Mouse (Mus musculus): ENCODE data around the gene Pphln1. TPM values are rescaled to one million over a fixed set of nuclear protein-coding genes. Genes with fewer than 3 reads are reported as not detected.

The Pphln1 gene
- polyA plus RNA-seq, 1 experiment from 2014 or later = 48.3 TPM

DNA sequence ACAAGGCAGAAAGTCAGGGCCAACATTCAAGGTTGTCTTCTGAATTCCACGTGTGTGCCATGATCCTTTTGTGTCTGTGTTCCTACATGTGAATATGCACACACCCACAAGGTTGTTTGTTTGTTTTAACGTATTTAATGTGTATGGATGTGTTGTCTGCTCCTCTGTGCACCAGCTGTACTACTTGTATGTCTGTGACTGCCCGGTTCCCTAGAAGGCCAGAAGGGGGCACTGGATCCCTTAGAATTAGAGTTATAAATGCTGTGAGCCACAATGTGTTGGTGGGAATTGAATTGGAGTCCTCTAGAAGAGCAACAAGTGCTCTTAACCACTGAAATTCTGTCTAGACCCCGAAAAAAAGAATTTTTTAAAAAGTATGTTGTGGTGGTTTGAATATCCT lies 44.1 kb downstream of the Pphln1 start:
- WGBS = 94% methylated on average over 4 of the region's 4 CpGs
- no peak for ATAC-seq (ENCODE audit: low FRiP score)
- no peak overlapping the region for H3K9ac ChIP-seq

DNA sequence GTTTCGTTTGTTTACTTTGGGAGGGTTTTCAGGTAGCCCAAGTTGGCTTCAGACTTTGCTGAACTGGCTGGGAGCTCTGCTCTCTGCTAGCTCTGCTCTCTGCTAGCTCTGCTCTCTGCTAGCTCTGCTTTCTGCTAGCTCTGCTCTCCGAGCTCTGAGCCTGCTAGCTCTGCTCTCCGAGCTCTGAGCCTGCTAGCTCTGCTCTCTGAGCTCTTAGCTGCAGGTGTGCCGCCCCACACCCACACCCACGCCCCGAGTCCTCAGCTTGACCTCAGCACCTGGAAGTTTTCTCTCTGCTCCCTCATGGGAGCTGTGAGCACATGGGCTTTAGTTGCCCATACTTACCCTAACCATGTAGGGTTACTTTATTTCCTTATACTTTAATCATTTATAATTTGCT lies 45.5 kb downstream of the Pphln1 start:
- Histone ChIP-seq H3K36me3 (peaks cover 39% of the 10 kb centered on the region), H3K27ac (no peak overlapping the region), H3K4me2 (no peak overlapping the region), H3K9ac (no peak overlapping the region), H3K4me1 (replicated peaks) (peaks cover 6% of the 10 kb centered on the region; the same call in 1 of the 2 replicates), H3K4me3 (no peak overlapping the region), H3K9me3 (no peaks in the 10 kb centered on the region), H3K27me3 (no peaks in the 10 kb centered on the region)
- 95% methylated on average over 6 of the region's 6 CpGs for WGBS
- no peak for ATAC-seq (ENCODE audit: low FRiP score)

More for the DNA sequence above, 44.1 kb downstream of the Pphln1 start:
- no peaks in the 10 kb centered on the region; the same call in 1 of the 2 replicates for H3K4me1 ChIP-seq (replicated peaks)
- H3K36me3 ChIP-seq = peaks cover 39% of the 10 kb centered on the region
- no peak overlapping the region for H3K4me3 ChIP-seq
- no peaks in the 10 kb centered on the region for H3K9me3 ChIP-seq
- H3K27me3 ChIP-seq = no peaks in the 10 kb centered on the region
- H3K27ac ChIP-seq = no peak overlapping the region
- no peak overlapping the region for H3K4me2 ChIP-seq

DNA sequence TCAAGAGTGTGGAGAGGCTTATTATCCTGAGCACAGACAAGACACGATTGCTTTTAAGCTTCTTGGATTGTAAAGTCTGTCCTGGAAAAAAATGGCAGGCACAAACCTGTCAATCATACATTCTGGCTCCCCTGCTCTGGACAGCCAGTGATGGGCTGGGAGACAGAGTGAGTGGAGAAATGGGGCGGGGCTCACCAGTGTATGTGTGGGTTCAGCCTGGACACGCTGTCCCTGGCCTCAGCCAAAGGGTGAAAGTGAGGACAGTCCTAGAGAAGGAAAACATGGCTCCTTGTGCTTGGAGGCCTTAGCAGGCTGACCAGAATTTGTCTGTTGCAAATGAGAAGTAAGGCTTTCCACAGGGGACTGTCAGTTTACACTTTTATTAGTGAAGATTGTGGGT lies 50.7 kb downstream of the Pphln1 start:
- Histone ChIP-seq H3K4me2 (no peak overlapping the region), H3K9ac (no peak overlapping the region), H3K4me1 (replicated peaks) (peaks cover 6% of the 10 kb centered on the region; the same call in 1 of the 2 replicates), H3K27ac (no peak overlapping the region), H3K9me3 (no peaks in the 10 kb centered on the region), H3K27me3 (no peaks in the 10 kb centered on the region), H3K36me3 (peaks cover 11% of the 10 kb centered on the region), H3K4me3 (no peak overlapping the region)
- 85% methylated on average over 3 of the region's 3 CpGs for WGBS
- no peak for ATAC-seq (ENCODE audit: low FRiP score)

DNA sequence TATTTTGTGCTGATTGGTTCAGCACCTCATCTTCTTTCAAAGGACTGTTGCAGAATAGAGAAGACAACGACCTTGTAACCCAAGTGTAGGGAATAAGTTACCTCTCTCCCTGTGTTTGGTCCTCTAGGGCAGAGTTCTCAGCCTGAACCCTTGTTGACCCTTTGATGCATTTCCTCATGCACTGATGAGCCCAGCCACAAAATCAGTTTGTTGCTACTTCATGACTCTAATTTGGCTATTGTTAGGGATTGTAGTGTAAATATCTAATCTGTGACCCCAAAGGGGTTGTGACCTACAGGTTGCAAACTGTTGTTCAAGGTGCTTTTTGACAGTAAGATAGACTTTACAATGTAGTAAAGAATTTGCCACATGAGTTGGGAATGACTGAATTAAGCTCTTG lies 55.1 kb downstream of the Pphln1 start:
- peaks cover 7% of the 10 kb centered on the region; the same call in 1 of the 2 replicates for H3K36me3 ChIP-seq
- WGBS = 78% methylated on average over 1 of the region's 1 CpGs
- ATAC-seq (ENCODE audit: low FRiP score) = no peak
- H3K4me3 ChIP-seq = no peak overlapping the region
- no peak overlapping the region for H3K27ac ChIP-seq
- no peaks in the 10 kb centered on the region for H3K9me3 ChIP-seq
- no peak overlapping the region for H3K9ac ChIP-seq
- no peak overlapping the region for H3K4me2 ChIP-seq
- no peaks in the 10 kb centered on the region for H3K27me3 ChIP-seq
- H3K4me1 ChIP-seq (replicated peaks) = peaks cover 3% of the 10 kb centered on the region; the same call in 1 of the 2 replicates

DNA sequence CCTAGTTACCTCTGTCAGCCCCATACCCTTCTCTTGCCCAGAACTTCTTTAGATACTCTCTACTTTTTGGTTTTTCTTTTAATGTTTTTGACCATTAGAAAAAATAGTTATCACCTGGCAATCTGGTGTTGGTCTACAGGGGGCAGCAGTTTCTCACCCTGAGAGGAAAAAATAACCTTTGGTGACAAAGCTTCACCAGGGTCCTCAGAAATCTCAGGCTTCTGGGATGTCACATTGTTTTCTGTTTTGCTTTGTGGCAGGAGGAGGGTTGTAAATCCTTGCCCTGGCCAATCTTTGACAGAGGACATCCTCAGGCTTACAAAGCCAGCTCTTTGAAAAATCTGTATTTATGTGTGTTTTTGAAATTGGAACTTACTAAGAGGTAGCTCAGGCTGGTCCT lies 57.9 kb downstream of the Pphln1 start:
- Histone ChIP-seq H3K27me3 (no peaks in the 10 kb centered on the region), H3K9ac (no peak overlapping the region), H3K9me3 (no peaks in the 10 kb centered on the region), H3K4me2 (no peak overlapping the region), H3K4me1 (replicated peaks) (no peaks in the 10 kb centered on the region), H3K36me3 (peaks cover 9% of the 10 kb centered on the region), H3K27ac (no peak overlapping the region), H3K4me3 (no peak overlapping the region)
- ATAC-seq (ENCODE audit: low FRiP score) = no peak

DNA sequence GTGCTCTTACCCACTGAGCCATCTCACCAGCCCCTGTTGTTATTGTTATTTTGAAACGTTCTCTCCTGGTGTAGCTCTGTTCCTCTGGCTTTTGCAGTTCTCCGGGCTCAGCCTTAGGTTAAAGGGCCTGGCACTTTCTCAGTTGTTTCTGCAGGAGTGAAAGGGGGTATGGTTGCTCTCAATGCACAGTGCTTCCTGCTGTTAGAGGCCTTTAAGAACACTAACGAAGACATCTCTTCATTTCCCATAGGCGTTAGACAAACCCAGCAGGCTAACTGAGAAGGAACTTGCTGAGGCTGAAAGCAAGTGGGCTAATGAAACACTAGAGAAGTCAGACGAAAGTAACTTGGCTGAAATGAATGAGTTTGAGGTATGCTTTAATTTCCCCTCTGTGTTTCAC lies 61.3 kb downstream of the Pphln1 start:
- Histone ChIP-seq H3K27me3 (no peaks in the 10 kb centered on the region), H3K4me2 (no peak overlapping the region), H3K4me1 (replicated peaks) (no peaks in the 10 kb centered on the region), H3K36me3 (peaks cover 11% of the 10 kb centered on the region), H3K9me3 (no peaks in the 10 kb centered on the region), H3K27ac (no peak overlapping the region), H3K9ac (no peak overlapping the region), H3K4me3 (no peak overlapping the region)
- 67% methylated on average over 5 of the region's 5 CpGs for WGBS
- ATAC-seq (ENCODE audit: low FRiP score) = no peak

DNA sequence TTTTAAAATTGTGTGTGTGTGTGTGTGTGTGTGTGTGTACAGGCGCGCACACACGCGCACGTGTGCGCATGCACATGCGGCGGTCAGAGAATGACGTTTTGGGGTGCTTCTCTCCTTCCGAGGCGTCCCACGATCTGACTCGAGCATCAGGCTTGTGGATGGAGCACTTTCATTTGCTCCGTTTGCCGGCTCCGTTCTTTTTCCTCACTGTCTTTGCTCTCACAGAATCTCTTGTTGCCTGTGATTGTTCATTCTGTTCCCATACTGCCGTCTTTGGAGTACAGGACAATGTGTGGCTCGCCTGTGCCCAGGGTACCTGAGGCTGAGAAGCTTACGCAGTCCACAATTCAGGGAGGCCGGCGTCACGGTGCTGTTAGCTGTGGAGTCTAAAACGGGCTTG lies 62.9 kb downstream of the Pphln1 start:
- Histone ChIP-seq H3K36me3 (peaks cover 19% of the 10 kb centered on the region), H3K4me2 (no peak overlapping the region), H3K4me3 (no peak overlapping the region), H3K9ac (no peak overlapping the region), H3K27ac (no peak overlapping the region), H3K4me1 (replicated peaks) (no peaks in the 10 kb centered on the region), H3K27me3 (no peaks in the 10 kb centered on the region), H3K9me3 (no peaks in the 10 kb centered on the region)
- 96% methylated on average over 23 of the region's 23 CpGs for WGBS
- ATAC-seq (ENCODE audit: low FRiP score) = no peak

DNA sequence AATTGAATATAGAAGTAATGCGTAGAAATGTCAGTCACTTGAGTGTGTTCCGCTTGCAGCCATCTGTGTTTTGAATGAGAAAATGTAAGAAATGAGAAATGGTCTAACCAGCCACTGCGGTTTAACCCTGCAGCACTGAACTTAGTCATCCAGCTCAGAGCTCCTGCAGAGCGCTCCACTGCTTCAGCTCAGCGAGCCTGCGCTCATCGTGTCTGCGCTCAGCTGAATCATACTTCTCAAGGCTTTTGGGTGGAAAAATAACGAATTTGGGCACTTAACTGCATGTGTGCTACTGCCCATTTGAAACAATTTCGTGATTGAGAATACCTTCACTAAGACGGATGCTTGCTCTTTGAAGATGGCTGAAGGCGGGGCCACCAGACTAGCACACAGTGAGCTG lies 73.5 kb downstream of the Pphln1 start:
- no peaks in the 10 kb centered on the region for H3K9me3 ChIP-seq
- no peak overlapping the region for H3K4me3 ChIP-seq
- peak overlapping the region; percentile 40; the same call in 1 of the 2 replicates for H3K27ac ChIP-seq
- 44% methylated on average over 12 of the region's 12 CpGs for WGBS
- H3K36me3 ChIP-seq = no peaks in the 10 kb centered on the region
- no peak for ATAC-seq (ENCODE audit: low FRiP score)
- peaks cover 13% of the 10 kb centered on the region for H3K4me1 ChIP-seq (replicated peaks)
- H3K27me3 ChIP-seq = no peaks in the 10 kb centered on the region
- H3K9ac ChIP-seq = peak overlapping the region; percentile 19; the same call in 1 of the 2 replicates
- H3K4me2 ChIP-seq = 0 out of 2 replicates have a peak overlapping the region, but pooled peaks have one; percentile 11

DNA sequence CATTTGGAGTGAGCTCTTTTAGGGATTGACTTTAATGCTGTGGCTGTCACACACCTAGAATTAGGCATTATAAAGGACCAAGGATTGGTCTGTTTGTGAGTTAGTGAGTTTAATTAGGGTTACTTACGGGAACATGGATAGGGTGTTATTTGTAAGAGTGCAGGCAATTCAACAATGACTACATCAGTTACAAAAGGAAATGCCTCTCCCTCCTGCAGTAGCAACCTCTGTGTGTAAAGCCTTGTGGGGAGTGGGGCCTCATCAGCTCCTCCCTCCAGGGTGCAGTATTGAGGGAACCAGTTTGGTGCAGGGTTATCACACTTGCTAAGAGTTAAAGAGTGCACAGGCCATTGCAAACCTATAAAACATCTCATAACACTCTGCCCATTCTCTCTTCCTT lies 73.9 kb downstream of the Pphln1 start:
- no peaks in the 10 kb centered on the region for H3K36me3 ChIP-seq
- H3K4me1 ChIP-seq (replicated peaks) = peaks cover 13% of the 10 kb centered on the region
- no peak overlapping the region for H3K4me3 ChIP-seq
- no peak for ATAC-seq (ENCODE audit: low FRiP score)
- H3K9me3 ChIP-seq = no peaks in the 10 kb centered on the region
- 34% methylated on average over 1 of the region's 1 CpGs for WGBS
- peak overlapping the region; percentile 19; the same call in 1 of the 2 replicates for H3K9ac ChIP-seq
- H3K4me2 ChIP-seq = 0 out of 2 replicates have a peak overlapping the region, but pooled peaks have one; percentile 11
- H3K27me3 ChIP-seq = no peaks in the 10 kb centered on the region
- peak overlapping the region; percentile 40; the same call in 1 of the 2 replicates for H3K27ac ChIP-seq

DNA sequence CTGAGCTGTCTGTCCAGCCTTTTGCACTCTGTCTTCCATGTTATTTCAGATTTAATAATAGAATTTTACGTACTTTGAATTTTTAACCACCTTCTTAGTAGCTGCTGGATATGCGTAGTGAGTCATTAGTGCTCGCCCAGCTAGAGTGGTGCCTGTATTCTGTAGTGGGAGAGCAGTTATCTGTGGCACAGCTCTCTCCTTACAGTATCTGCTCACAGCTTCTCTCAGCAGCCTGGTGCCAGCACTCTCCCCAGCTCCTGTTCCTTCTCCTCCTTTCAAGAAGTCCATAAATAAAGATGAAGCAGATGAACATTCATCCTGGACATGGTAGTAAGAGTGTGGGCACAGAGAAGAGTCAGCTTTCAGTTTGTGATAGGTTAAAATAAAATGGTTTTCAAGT lies 76.1 kb downstream of the Pphln1 start:
- H3K4me2 ChIP-seq = no peak overlapping the region
- H3K27me3 ChIP-seq = no peaks in the 10 kb centered on the region
- no peak overlapping the region for H3K9ac ChIP-seq
- peaks cover 15% of the 10 kb centered on the region for H3K4me1 ChIP-seq (replicated peaks)
- WGBS = 91% methylated on average over 3 of the region's 3 CpGs
- no peak overlapping the region for H3K4me3 ChIP-seq
- H3K36me3 ChIP-seq = no peaks in the 10 kb centered on the region
- no peaks in the 10 kb centered on the region for H3K9me3 ChIP-seq
- ATAC-seq (ENCODE audit: low FRiP score) = no peak
- H3K27ac ChIP-seq = no peak overlapping the region

DNA sequence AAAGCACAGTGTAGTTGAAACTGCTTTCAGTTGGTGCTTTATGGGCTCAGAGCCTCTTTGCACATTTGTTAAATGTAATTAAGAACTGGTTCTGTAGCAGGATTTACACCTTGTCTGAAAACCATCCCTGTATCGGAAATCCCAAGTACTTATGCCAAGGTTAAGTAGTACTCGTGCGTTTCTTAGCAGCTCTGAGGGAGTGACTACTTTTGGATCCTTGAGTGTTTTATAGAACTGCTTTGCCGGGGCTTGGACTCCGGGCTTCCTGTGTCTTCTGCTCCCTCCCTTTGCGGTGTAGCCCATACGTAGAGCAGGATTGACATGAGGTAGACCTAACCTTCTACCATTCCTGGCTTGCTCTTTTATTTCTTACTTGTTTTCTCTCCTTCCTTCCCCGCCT lies 77.5 kb downstream of the Pphln1 start:
- WGBS = 90% methylated on average over 8 of the region's 8 CpGs
- ATAC-seq (ENCODE audit: low FRiP score) = no peak
- Histone ChIP-seq H3K9me3 (no peaks in the 10 kb centered on the region), H3K36me3 (no peaks in the 10 kb centered on the region), H3K4me1 (replicated peaks) (peaks cover 15% of the 10 kb centered on the region), H3K27ac (no peak overlapping the region), H3K9ac (no peak overlapping the region), H3K4me2 (no peak overlapping the region), H3K27me3 (no peaks in the 10 kb centered on the region), H3K4me3 (no peak overlapping the region)

DNA sequence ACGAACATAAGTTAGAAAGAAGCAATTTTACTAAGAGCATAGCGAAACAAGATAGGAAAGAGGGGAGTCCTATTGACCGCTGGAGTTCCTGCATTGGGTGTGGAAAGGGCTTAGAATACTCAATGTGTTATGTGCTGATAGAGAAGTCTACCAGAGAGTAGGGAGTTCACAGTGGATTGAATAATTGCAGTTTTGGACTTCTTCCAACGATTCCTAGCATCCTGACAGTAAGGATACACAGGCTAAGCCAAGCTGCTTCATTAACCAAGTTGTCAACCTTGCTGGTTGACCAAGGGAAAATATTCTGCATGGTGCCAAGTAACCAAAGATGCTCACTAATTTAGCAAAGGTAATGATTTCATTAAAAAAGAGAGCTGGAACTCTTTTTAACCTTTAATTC lies 79.6 kb downstream of the Pphln1 start:
- Histone ChIP-seq H3K9me3 (no peaks in the 10 kb centered on the region), H3K4me2 (no peak overlapping the region), H3K27me3 (no peaks in the 10 kb centered on the region), H3K4me1 (replicated peaks) (peaks cover 4% of the 10 kb centered on the region; the same call in 1 of the 2 replicates), H3K27ac (no peak overlapping the region), H3K36me3 (no peaks in the 10 kb centered on the region), H3K9ac (no peak overlapping the region), H3K4me3 (no peak overlapping the region)
- no peak for ATAC-seq (ENCODE audit: low FRiP score)
- 93% methylated on average over 4 of the region's 4 CpGs for WGBS

DNA sequence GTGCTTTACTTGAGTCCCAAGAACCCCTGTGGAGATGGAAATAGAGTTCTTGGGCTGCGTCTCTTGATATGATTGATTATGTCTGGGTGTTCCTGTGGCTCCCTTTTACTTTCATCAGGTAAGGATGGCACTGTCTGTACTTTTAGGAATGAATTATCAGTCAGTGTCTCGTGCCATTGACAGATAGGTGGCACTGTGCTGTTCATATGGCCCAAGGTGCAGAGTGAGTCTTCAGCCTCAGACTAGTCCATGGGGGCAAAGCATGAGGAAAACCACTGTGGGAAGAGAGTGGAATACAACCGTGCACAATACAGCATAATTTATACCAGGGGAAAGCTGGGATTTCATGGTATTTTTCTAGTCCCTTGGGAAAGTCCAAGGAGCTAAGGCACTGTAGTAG lies 80.5 kb downstream of the Pphln1 start:
- Histone ChIP-seq H3K36me3 (no peaks in the 10 kb centered on the region), H3K4me1 (replicated peaks) (peaks cover 2% of the 10 kb centered on the region; the same call in 1 of the 2 replicates), H3K4me2 (no peak overlapping the region), H3K27ac (no peak overlapping the region), H3K9me3 (no peaks in the 10 kb centered on the region), H3K4me3 (no peak overlapping the region), H3K27me3 (no peaks in the 10 kb centered on the region), H3K9ac (no peak overlapping the region)
- ATAC-seq (ENCODE audit: low FRiP score) = no peak
- WGBS = 84% methylated on average over 3 of the region's 3 CpGs
